Mouse (Mus musculus): Measurements from ENCODE around the gene Rasa3. TPM values are rescaled to one million over a fixed set of nuclear protein-coding genes. Genes with fewer than 3 reads are reported as not detected.

Rasa3 gene
- polyA plus RNA-seq, 1 experiment from 2014 or later = 48.1 TPM

DNA sequence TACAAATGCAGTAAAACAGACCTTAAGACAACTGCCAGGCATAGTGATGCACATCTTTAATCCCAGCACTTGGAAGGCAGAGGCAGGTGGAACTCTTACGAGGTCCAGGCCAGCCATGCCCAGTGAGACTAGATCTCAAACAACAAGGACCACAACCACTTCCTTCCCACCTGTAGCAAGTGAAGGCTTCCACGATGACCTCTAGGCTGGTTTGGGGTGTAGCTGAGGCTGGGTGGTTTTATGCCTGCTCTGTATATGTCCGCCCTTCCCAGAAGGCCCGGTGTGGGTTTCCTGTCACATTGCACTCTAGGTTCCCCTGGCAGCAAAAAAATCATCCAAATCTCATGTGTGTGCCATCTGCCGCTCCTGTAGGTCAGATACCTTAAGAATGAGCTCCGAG lies 26.4 kb upstream of the Rasa3 start:
- Histone ChIP-seq H3K4me2 (no peak overlapping the region), H3K4me3 (ENCODE audit: low read depth, low read length) (no peak overlapping the region), H3K36me3 (ENCODE audit: insufficient read depth) (no peaks in the 10 kb centered on the region), H3K9me3 (ENCODE audit: low read depth, low read length) (no peaks in the 10 kb centered on the region), H3K27me3 (ENCODE audit: insufficient read depth, low read length) (no peaks in the 10 kb centered on the region), H3K27ac (ENCODE audit: low read depth) (no peak overlapping the region), H3K4me1 (ENCODE audit: insufficient read depth) (peaks cover 14% of the 10 kb centered on the region), H3K9ac (no peak overlapping the region)
- ATAC-seq (ENCODE audit: insufficient read depth) = no peak
- no peak for DNase-seq
- no peak for TF ChIP-seq CTCF (IDR thresholded peaks at IDR 0.05; ENCODE audit: low read depth)
- 88% methylated on average over 6 of the region's 6 CpGs for WGBS

- WGBS = 28% methylated on average over 4 of the region's 4 CpGs
- DNase-seq (peak; percentile 55), ATAC-seq (ENCODE audit: insufficient read depth) (no peak)
- Histone ChIP-seq H3K9me3 (ENCODE audit: low read depth, low read length) (no peaks in the 10 kb centered on the region), H3K4me3 (ENCODE audit: low read depth, low read length) (no peak overlapping the region), H3K4me2 (no peak overlapping the region), H3K27ac (ENCODE audit: low read depth) (0 out of 2 replicates have a peak overlapping the region, but pooled peaks have one; percentile 21), H3K27me3 (ENCODE audit: insufficient read depth, low read length) (no peaks in the 10 kb centered on the region), H3K36me3 (ENCODE audit: insufficient read depth) (no peaks in the 10 kb centered on the region), H3K9ac (no peak overlapping the region), H3K4me1 (ENCODE audit: insufficient read depth) (peaks cover 14% of the 10 kb centered on the region)
- TF ChIP-seq CTCF (IDR thresholded peaks at IDR 0.05; ENCODE audit: low read depth) = no peak
Observed at GRCm38 (mm10) chr8:13702755-13703154, 25.4 kb upstream of the Rasa3 start.

- no peak overlapping the region for H3K4me3 ChIP-seq (ENCODE audit: low read depth, low read length)
Observed at GRCm38 (mm10) chr8:13699323-13699949, 22.0 kb upstream of the Rasa3 start.

DNA sequence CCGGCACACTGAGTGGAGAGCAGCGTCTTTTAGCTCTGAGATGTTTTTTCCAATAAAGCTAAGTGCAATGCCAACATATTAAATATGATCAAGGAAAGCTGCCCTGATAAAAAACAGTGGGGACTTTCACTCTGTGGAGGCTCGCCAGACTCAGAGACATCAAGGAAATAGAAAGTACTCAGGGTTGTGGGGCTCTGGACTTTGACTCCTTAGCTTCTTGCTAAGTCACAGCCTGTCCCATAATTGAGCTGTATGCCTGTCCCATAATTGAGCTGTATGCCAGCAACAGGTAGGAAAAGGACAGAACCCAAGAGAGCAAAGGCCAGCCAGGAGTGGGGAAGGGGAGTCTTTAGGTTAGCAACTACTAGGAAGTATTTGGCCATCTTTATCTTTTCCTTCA lies 20.9 kb upstream of the Rasa3 start:
- Histone ChIP-seq H3K4me3 (ENCODE audit: low read depth, low read length) (no peak overlapping the region), H3K4me2 (no peak overlapping the region), H3K36me3 (ENCODE audit: insufficient read depth) (no peaks in the 10 kb centered on the region), H3K4me1 (ENCODE audit: insufficient read depth) (peaks cover 14% of the 10 kb centered on the region), H3K27ac (ENCODE audit: low read depth) (no peak overlapping the region), H3K27me3 (ENCODE audit: insufficient read depth, low read length) (no peaks in the 10 kb centered on the region), H3K9me3 (ENCODE audit: low read depth, low read length) (no peaks in the 10 kb centered on the region), H3K9ac (no peak overlapping the region)
- TF ChIP-seq CTCF (IDR thresholded peaks at IDR 0.05; ENCODE audit: low read depth) = no peak
- DNase-seq = no peak
- 61% methylated on average over 3 of the region's 3 CpGs for WGBS
- no peak for ATAC-seq (ENCODE audit: insufficient read depth)

More at GRCm38 (mm10) chr8:13699323-13699949, 22.0 kb upstream of the Rasa3 start:
- H3K4me2 ChIP-seq = no peak overlapping the region
- no peak overlapping the region for H3K9ac ChIP-seq
- no peaks in the 10 kb centered on the region for H3K9me3 ChIP-seq (ENCODE audit: low read depth, low read length)
- no peak for ATAC-seq (ENCODE audit: insufficient read depth)
- H3K36me3 ChIP-seq (ENCODE audit: insufficient read depth) = no peaks in the 10 kb centered on the region
- no peak for TF ChIP-seq CTCF (IDR thresholded peaks at IDR 0.05; ENCODE audit: low read depth)
- DNase-seq = no peak
- H3K27me3 ChIP-seq (ENCODE audit: insufficient read depth, low read length) = no peaks in the 10 kb centered on the region
- 61% methylated on average over 5 of the region's 5 CpGs for WGBS
- peaks cover 14% of the 10 kb centered on the region for H3K4me1 ChIP-seq (ENCODE audit: insufficient read depth)
- H3K27ac ChIP-seq (ENCODE audit: low read depth) = no peak overlapping the region

DNA sequence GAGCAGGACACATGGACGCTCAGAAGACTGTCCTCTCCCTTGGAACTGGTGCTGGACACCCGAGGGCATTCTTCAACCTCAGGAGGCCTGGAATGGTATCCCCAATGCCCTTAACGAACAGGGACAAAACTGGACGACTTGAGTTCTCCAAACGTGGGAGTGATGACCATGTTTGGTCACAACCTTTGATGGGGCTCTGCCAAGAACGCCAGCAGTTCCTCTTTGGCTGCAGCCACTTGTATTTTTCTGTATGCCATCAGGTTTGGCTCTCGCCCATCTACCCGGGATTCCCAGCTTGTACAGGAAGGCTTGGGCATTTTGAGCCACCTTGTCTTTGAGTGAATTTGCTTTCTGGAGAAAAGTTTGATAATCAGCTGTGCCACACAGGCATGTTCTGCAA lies 20.3 kb upstream of the Rasa3 start:
- Histone ChIP-seq H3K27ac (ENCODE audit: low read depth) (no peak overlapping the region), H3K4me2 (no peak overlapping the region), H3K4me1 (ENCODE audit: insufficient read depth) (peaks cover 10% of the 10 kb centered on the region), H3K27me3 (ENCODE audit: insufficient read depth, low read length) (no peaks in the 10 kb centered on the region), H3K9me3 (ENCODE audit: low read depth, low read length) (no peaks in the 10 kb centered on the region), H3K9ac (no peak overlapping the region), H3K4me3 (ENCODE audit: low read depth, low read length) (no peak overlapping the region), H3K36me3 (ENCODE audit: insufficient read depth) (no peaks in the 10 kb centered on the region)
- WGBS = 74% methylated on average over 8 of the region's 8 CpGs
- ATAC-seq (ENCODE audit: insufficient read depth) (no peak), DNase-seq (no peak)
- no peak for TF ChIP-seq CTCF (IDR thresholded peaks at IDR 0.05; ENCODE audit: low read depth)

GRCm38 (mm10) chr8:13697196-13697595 lies 19.8 kb upstream of the Rasa3 start:
- Histone ChIP-seq H3K4me1 (ENCODE audit: insufficient read depth) (peaks cover 5% of the 10 kb centered on the region; the same call in 1 of the 2 replicates), H3K9ac (no peak overlapping the region), H3K27ac (ENCODE audit: low read depth) (no peak overlapping the region), H3K4me2 (no peak overlapping the region), H3K9me3 (ENCODE audit: low read depth, low read length) (no peaks in the 10 kb centered on the region), H3K4me3 (ENCODE audit: low read depth, low read length) (no peak overlapping the region), H3K36me3 (ENCODE audit: insufficient read depth) (no peaks in the 10 kb centered on the region), H3K27me3 (ENCODE audit: insufficient read depth, low read length) (no peaks in the 10 kb centered on the region)
- TF ChIP-seq CTCF (IDR thresholded peaks at IDR 0.05; ENCODE audit: low read depth) = no peak
- 74% methylated on average over 8 of the region's 8 CpGs for WGBS
- no peak for DNase-seq
- ATAC-seq (ENCODE audit: insufficient read depth) = no peak

- Histone ChIP-seq H3K27ac (ENCODE audit: low read depth) (no peak overlapping the region), H3K4me1 (ENCODE audit: insufficient read depth) (no peaks in the 10 kb centered on the region), H3K27me3 (ENCODE audit: insufficient read depth, low read length) (no peaks in the 10 kb centered on the region), H3K36me3 (ENCODE audit: insufficient read depth) (no peaks in the 10 kb centered on the region), H3K4me2 (no peak overlapping the region), H3K9ac (no peak overlapping the region), H3K4me3 (ENCODE audit: low read depth, low read length) (no peak overlapping the region), H3K9me3 (ENCODE audit: low read depth, low read length) (no peaks in the 10 kb centered on the region)
- WGBS = 70% methylated on average over 4 of the region's 4 CpGs
- DNase-seq (no peak), ATAC-seq (ENCODE audit: insufficient read depth) (no peak)
- no peak for TF ChIP-seq CTCF (IDR thresholded peaks at IDR 0.05; ENCODE audit: low read depth)
Observed at GRCm38 (mm10) chr8:13696157-13696556, 18.8 kb upstream of the Rasa3 start.

Measured in lung, embryonic 14.5 days (tissue).